In the genomic region with DNA sequence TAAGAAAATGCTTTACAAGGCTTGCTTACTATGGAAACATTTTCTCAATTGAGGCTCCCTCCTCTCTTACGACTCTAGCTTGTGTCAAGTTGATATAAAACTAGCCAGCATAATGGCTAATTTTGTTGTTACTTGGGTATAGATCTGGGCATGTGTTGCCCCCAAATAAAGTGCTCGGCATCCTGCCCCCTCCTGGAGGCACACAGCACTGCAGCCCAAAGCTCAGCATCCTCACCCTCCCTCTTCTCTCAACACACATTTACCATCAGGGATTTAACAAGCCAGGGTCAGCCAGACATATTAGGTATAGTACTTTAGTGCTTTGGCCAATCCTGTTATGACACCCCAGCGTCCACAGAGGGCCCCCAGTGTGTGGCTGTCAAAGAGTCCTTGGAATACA, we compare ENCODE assay signal across 12 mouse cellular contexts. TPM values are rescaled to one million over a fixed set of nuclear protein-coding genes. Genes with fewer than 3 reads are reported as not detected.
DNase-seq lines count a peak whose midpoint lies in the region; ATAC-seq and TF ChIP-seq lines count a peak whose summit lies in the region.
"Had no signal": no experiment of that assay in that cellular context is flagged by ENCODE, and none has a peak within 500 bp of the region (broad histone marks: within the 10 kb centered on the region; RNA-seq: fewer than 3 reads in every experiment).

No protein-coding gene starts in this region.

- peaks cover 2% of the 10 kb centered on the region for H3K27me3 ChIP-seq in forebrain, embryonic 11.5 days (ENCODE audit: control insufficient read depth, insufficient read depth, low read length)
- peaks cover 34% of the 10 kb centered on the region for H3K27me3 ChIP-seq in forebrain, embryonic 10.5 days (ENCODE audit: poor library complexity, severe bottlenecking)

- no peaks in the 10 kb centered on the region; the same call in 1 of the 2 replicates for H3K36me3 ChIP-seq in forebrain, embryonic 11.5 days (ENCODE audit: control insufficient read depth, insufficient read depth, low read length)
- peaks cover 26% of the 10 kb centered on the region for H3K36me3 ChIP-seq in forebrain, embryonic 10.5 days (replicated peaks)

- H3K9ac ChIP-seq in forebrain, embryonic 11.5 days (ENCODE audit: low read length), result no peak overlapping the region

- ATAC-seq in forebrain, embryonic 11.5 days (replicated peaks; ENCODE audit: low FRiP score), result 0 out of 2 replicates have a peak, but pooled peaks have one; percentile 32

- no peaks in the 10 kb centered on the region for H3K9me3 ChIP-seq in forebrain, embryonic 11.5 days (ENCODE audit: control insufficient read depth, low read length)
- no peaks in the 10 kb centered on the region for H3K9me3 ChIP-seq in forebrain, embryonic 10.5 days

- H3K4me1 ChIP-seq in forebrain, embryonic 11.5 days (replicated peaks; ENCODE audit: control insufficient read depth, insufficient read depth, low read length), result peaks cover 2% of the 10 kb centered on the region; the same call in 1 of the 2 replicates
- H3K4me1 ChIP-seq in forebrain, embryonic 10.5 days, result peaks cover 17% of the 10 kb centered on the region
- H3K4me1 ChIP-seq in lung, adult 2 months (ENCODE audit: control insufficient read depth, insufficient read depth, low read length), result no peaks in the 10 kb centered on the region

- H3K27ac ChIP-seq in forebrain, embryonic 11.5 days (ENCODE audit: low read depth, low read length), result no peak overlapping the region
- no peak overlapping the region for H3K27ac ChIP-seq in forebrain, embryonic 10.5 days

- H3K4me2 ChIP-seq in forebrain, embryonic 11.5 days (ENCODE audit: low read depth, low read length, severe bottlenecking), result no peak overlapping the region

- H3K4me3 ChIP-seq in forebrain, embryonic 11.5 days (ENCODE audit: low read depth, low read length), result no peak overlapping the region
- H3K4me3 ChIP-seq in forebrain, embryonic 10.5 days, result no peak overlapping the region
- no peak overlapping the region for H3K4me3 ChIP-seq in lung, adult 2 months (replicated peaks; ENCODE audit: extremely low read depth, low read depth, low read length)
- H3K4me3 ChIP-seq: erythroblast, embryonic 14.5 days; myocyte had no signal

- no peak for DNase-seq in forebrain, embryonic 11.5 days (ENCODE audit: low spot score)
- DNase-seq in forebrain, embryonic 10.5 days (ENCODE audit: extremely low spot score, low spot score), result no peak
- DNase-seq in lung, adult 2 months, result no peak
- DNase-seq in lung, adult 18-20 months, result no peak
- peak; percentile 16 for DNase-seq in R1 (ENCODE audit: low read depth, low spot score)
- peak; percentile 50 for DNase-seq in retina, embryonic 14.5 days (ENCODE audit: low spot score)
- DNase-seq in frontal cortex, postnatal 14 days (ENCODE audit: low spot score in 2 of 2), result no peak
- DNase-seq in left cerebral cortex, postnatal 10 days (ENCODE audit: extremely low spot score in 1 of 2, low spot score in 2 of 2), result no peak

- no peak for TF ChIP-seq POLR2A in lung, adult 2 months (IDR thresholded peaks at IDR 0.05; ENCODE audit: borderline replicate concordance, extremely low read depth, low read depth, low read length)

- WGBS in forebrain, embryonic 11.5 days, result 48% methylated on average over 3 of the region's 3 CpGs
- WGBS in forebrain, embryonic 10.5 days, result 47% methylated on average over 3 of the region's 3 CpGs
- WGBS in lung, adult 2 months, result 61% methylated on average over 3 of the region's 3 CpGs

- peak; percentile 67 for TF ChIP-seq CTCF in lung, adult 2 months (IDR thresholded peaks at IDR 0.05; ENCODE audit: insufficient read depth, low read length)

- intact Hi-C loops in left cerebral cortex, postnatal 10 days (cut with DNase I), result no loop called here

RNA-seq across cellular contexts. Expression of a gene that starts 17.2 kb away (rescaled TPM):
- polyA plus RNA-seq in forebrain, embryonic 11.5 days (2014; fragmentation: Nextera tagmentation; extraction: Ambion mirVana), result 3.4 and 3.5 TPM in 2 replicates
- polyA plus RNA-seq in forebrain, embryonic 10.5 days (2016; fragmentation: Nextera tagmentation; extraction: Ambion mirVana), result 1.4 and 1.5 TPM in 2 replicates
- polyA plus RNA-seq in lung, adult 2 months (2012; rRNA removed), result 0.30 TPM in 1 of 2 replicates, not detected in the other
- total RNA-seq in left cerebral cortex, postnatal 10 days (2021), result 10 to 100 TPM; 12.9 to 14.6 TPM
- polyA plus RNA-seq: myocyte had no signal

RNA-seq across cellular contexts. Expression of a gene that starts 39.3 kb away (rescaled TPM):
- 17.1 and 18.9 TPM in 2 replicates for polyA plus RNA-seq in forebrain, embryonic 11.5 days (2014; fragmentation: Nextera tagmentation; extraction: Ambion mirVana)
- 11.3 and 13.5 TPM in 2 replicates for polyA plus RNA-seq in forebrain, embryonic 10.5 days (2016; fragmentation: Nextera tagmentation; extraction: Ambion mirVana)
- polyA plus RNA-seq in lung, adult 2 months (2012; rRNA removed), result 17.6 and 24.9 TPM in 2 replicates
- 100 to 1,000 TPM; 145 to 148 TPM for total RNA-seq in left cerebral cortex, postnatal 10 days (2021)

RNA-seq across cellular contexts. Expression of a gene that starts 41.7 kb away (rescaled TPM):
- 25.5 TPM in 2 replicates for polyA plus RNA-seq in forebrain, embryonic 11.5 days (2014; fragmentation: Nextera tagmentation; extraction: Ambion mirVana)
- polyA plus RNA-seq in forebrain, embryonic 10.5 days (2016; fragmentation: Nextera tagmentation; extraction: Ambion mirVana), result 31.5 and 33.8 TPM in 2 replicates
- polyA plus RNA-seq in lung, adult 2 months (2012; rRNA removed), result 17.6 and 23.1 TPM in 2 replicates
- 10 to 100 TPM; 21.8 to 21.9 TPM for total RNA-seq in left cerebral cortex, postnatal 10 days (2021)

RNA-seq across cellular contexts. Expression of a gene that starts 52.7 kb away (rescaled TPM):
- not detected in 2 replicates for polyA plus RNA-seq in forebrain, embryonic 11.5 days (2014; fragmentation: Nextera tagmentation; extraction: Ambion mirVana)
- not detected in 2 replicates for polyA plus RNA-seq in forebrain, embryonic 10.5 days (2016; fragmentation: Nextera tagmentation; extraction: Ambion mirVana)
- polyA plus RNA-seq in lung, adult 2 months (2012; rRNA removed), result not detected in 2 replicates
- total RNA-seq in left cerebral cortex, postnatal 10 days (2021), result under 1 TPM in 1 of 2 experiments, not detected in 1; 0.69 TPM
- total RNA-seq: heart, postnatal 36 days; left cerebral cortex, postnatal 36 days had no signal
- polyA plus RNA-seq: erythroblast, embryonic 14.5 days; myocyte had no signal

Comparison
In these comparisons a context has a peak if more than half of its experiments do, and no peak if none do; other contexts are left out.
1. DNase-seq: peak in R1 (single experiment) and retina, embryonic 14.5 days (single experiment); none in forebrain, embryonic 11.5 days (single experiment), forebrain, embryonic 10.5 days (single experiment), lung, adult 2 months (single experiment), lung, adult 18-20 months (0 of 2), frontal cortex, postnatal 14 days (0 of 2) and left cerebral cortex, postnatal 10 days (0 of 2).